Mouse (Mus musculus): Measurements from ENCODE around the gene Atp1b1.

DNA sequence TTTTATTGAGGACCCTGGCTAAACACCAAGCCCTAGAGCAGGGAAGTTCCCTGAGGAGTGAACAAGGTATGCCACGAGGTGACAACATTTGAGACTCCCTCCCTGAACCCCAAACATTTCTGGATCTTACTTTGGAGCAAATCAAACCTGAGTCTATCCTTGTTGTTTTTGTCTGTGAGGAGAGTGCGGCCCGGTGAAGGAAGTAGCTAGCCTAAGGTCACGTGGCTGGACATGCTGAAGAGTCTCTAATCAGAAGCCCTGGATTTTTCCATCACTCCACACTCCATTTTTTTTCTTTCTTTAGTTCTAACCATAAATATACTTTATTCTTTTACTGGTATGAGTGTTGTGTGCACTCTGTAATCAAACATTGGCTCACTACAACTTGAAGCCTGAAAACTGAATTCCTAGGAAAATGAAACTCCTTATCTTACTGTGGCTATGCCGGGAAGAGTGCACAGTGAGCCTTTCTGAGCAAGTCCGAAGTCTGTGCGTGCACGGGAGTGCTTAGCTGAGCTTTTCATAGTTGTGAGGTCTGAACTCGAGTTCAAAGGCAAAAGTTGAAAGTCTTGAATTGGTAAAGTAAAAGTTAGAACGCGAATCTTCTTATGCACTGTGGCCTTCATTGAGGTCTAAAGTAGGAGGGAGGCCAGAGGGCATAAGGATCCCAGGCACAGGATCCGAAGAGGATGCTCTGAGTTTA, 41.3 kb downstream of the Atp1b1 start:
- TF ChIP-seq POLR2A (IDR thresholded peaks at IDR 0.05; ENCODE audit: low read depth, low read length) (no peak), CTCF (conservative IDR thresholded peaks at IDR 0.05; ENCODE audit: insufficient read depth, insufficient read length, low read depth, low read length) (no peak)

Data from kidney, adult 2 months (tissue).